In genomic region chr15:62092671-62093185, GRCm38 (mm10) we compare ENCODE assay signal across 8 mouse cellular contexts.
DNase-seq lines count a peak whose midpoint lies in the region; ATAC-seq lines count a peak whose summit lies in the region.

No protein-coding gene starts in this region.

- H3K4me2 ChIP-seq in intestine, embryonic 15.5 days (replicated peaks): no peak overlapping the region

- H3K4me3 ChIP-seq in intestine, embryonic 15.5 days (replicated peaks): no peak overlapping the region

- no peak overlapping the region for H3K27ac ChIP-seq in intestine, embryonic 15.5 days

- no peaks in the 10 kb centered on the region for H3K27me3 ChIP-seq in intestine, embryonic 15.5 days (replicated peaks)

- peak; percentile 41; the same call in 1 of the 2 replicates for ATAC-seq in intestine, embryonic 15.5 days

- no peaks in the 10 kb centered on the region for H3K9me3 ChIP-seq in intestine, embryonic 15.5 days

- 16% methylated on average over 5 of the region's 5 CpGs for WGBS in intestine, embryonic 15.5 days

- peaks cover 10% of the 10 kb centered on the region for H3K4me1 ChIP-seq in intestine, embryonic 15.5 days (replicated peaks)

- no peak overlapping the region for H3K9ac ChIP-seq in intestine, embryonic 15.5 days

- peak; percentile 73 for DNase-seq in ovary, adult 18-20 months (ENCODE audit: low spot score)
- no peak for DNase-seq in ovary, postnatal 10 days (ENCODE audit: low spot score)
- peak; percentile 44 for DNase-seq in brain, adult 2 months (ENCODE audit: low read depth, low spot score)
- peak; percentile 73 for DNase-seq in naive thymus-derived CD4-positive, alpha-beta T cell, adult 2 months (ENCODE audit: low read depth)
- no peak for DNase-seq in right cerebral cortex, postnatal 14 days
- no peak for DNase-seq in left cerebral cortex, adult 9 months (ENCODE audit: low spot score in 2 of 2)
- no peak for DNase-seq in lung, postnatal 10 days

- H3K36me3 ChIP-seq in intestine, embryonic 15.5 days: no peaks in the 10 kb centered on the region

Comparison
In these comparisons a context has a peak if more than half of its experiments do, and no peak if none do; other contexts are left out.
1. DNase-seq: peak in ovary, adult 18-20 months (single experiment), brain, adult 2 months (single experiment) and naive thymus-derived CD4-positive, alpha-beta T cell, adult 2 months (single experiment); none in ovary, postnatal 10 days (single experiment), right cerebral cortex, postnatal 14 days (single experiment), left cerebral cortex, adult 9 months (0 of 2) and lung, postnatal 10 days (single experiment).